Mouse (Mus musculus) brain, embryonic 14.5 days (tissue): ENCODE data around the gene Zscan10. TPM values are rescaled to one million over a fixed set of nuclear protein-coding genes. Genes with fewer than 3 reads are reported as not detected.

ENCODE experiments used
- DNase-seq: peaks from one replicate; pipeline ENCODE4 v3.0.0-alpha.2; 2011; ENCODE audit warnings: low read depth
- CTCF ChIP-seq: fragments of 200-500 bp; IDR thresholded peaks from 2 replicates; pipeline ENCODE4 v1.5.1; 2012; ENCODE audit warnings: inconsistent platforms, mild to moderate bottlenecking, moderate library complexity, borderline replicate concordance; ENCODE audit not compliant: insufficient read depth, insufficient read length; ENCODE audit errors: extremely low read depth
- POLR2A ChIP-seq: fragments of 200-500 bp; IDR thresholded peaks from 2 replicates; pipeline ENCODE4 v1.6.1; 2012; ENCODE audit warnings: mild to moderate bottlenecking, inconsistent platforms, borderline replicate concordance; ENCODE audit not compliant: poor library complexity, insufficient read depth, insufficient read length, severe bottlenecking; ENCODE audit errors: extremely low read depth
- polyA plus RNA-seq: library from polyadenylated mRNA; depleted of rRNA; stranded (reverse); fragments of >200 nt; gene quantifications from 2 replicates; pipeline ENCODE4 v1.2.3, GENCODE M21; 2012; rRNA removed

Gene Zscan10
- polyA plus RNA-seq: 0.05 and 0.22 TPM in 2 replicates

DNA sequence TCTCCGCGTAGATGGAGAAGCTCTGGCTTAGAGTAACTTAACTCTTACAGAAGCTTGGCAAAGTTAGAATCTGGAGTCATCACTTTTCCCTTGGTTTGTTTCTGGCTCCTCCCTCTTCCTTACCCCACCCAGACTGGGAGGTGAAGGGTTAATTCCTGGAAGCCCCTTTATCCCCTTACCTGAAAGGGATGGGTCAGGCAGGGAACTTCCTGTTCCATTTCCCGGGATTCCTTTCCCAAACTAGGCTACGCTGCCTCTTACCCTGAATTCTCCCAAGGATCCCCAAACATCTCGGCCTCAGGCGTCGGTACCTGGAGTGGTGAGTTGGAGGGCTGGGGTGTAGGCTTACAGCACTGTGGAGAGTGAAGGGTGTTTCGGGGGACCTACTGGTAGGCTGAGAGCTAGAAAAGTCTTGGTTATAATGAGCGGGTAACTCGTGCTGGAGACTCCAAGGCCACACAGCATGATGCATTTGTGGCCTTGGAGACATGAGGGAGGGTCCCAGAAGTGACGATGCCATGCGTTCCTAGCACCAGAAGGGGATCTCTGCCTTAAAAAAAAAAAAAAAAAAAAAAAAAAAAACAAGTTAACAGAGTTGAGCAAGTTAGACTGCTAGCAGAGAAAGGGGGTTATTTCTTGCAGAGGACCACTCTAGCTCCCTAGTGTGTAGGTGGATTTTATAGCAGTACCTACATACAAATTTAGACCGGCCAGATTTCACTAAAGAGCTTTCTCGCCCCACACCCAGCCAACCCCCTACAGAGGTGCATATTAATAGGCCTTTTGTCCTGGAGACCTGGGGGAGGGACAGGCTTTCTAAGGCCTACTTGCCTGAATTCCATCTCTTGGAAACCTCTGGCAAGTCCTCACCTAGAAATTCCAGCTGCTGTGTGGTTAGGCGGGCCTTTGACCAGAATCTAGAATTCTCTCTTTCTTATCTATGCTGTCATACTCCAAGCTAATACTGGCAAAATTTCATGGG is at the start of gene Zscan10:
Gene Zscan10, plus strand, starts transcription at position 216 of the 982 bp plus-strand sequence.
- DNase-seq: no peak
- TF ChIP-seq CTCF (no peak), POLR2A (no peak)

DNA sequence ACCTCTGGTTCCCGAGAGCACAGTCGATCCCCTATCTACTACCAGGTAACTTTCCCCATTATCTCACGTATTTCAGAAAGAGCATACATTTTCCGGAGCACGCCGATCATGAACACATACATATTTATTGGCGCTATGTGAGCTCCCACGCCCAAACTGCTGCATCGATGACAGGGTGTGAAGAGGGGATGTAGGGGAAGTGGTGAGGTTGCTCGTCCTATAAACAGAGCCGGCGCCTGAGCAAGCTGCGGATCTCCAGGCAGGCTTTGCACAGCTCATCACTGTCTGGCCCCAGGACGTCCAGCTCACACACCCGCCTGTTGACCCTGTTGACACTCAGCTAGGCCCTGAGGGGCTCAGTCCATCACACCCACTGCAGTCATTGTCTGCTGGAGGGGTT is 49.8 kb upstream of the Zscan10 start:
- TF ChIP-seq POLR2A (no peak), CTCF (no peak)
- no peak for DNase-seq

DNA sequence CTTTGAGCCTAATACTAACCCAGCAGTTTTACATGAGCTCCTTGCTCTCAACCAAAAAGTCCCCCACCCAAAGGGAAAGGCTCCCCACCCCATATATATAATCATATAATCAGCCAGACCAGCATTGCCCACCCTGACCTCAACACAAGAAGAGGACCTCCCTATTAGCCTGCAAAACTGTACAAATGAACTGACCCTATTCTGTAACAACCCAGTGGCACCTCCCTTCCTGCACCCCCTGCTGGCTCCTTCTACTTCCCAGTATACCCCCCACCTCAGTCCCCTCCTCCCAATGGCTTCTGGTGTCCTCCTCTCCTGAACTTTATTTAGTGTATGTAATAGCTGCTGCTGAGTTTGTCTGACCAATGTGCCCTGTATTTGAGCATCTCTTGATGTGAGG is 49.2 kb upstream of the Zscan10 start:
- TF ChIP-seq CTCF (no peak), POLR2A (no peak)
- no peak for DNase-seq

DNA sequence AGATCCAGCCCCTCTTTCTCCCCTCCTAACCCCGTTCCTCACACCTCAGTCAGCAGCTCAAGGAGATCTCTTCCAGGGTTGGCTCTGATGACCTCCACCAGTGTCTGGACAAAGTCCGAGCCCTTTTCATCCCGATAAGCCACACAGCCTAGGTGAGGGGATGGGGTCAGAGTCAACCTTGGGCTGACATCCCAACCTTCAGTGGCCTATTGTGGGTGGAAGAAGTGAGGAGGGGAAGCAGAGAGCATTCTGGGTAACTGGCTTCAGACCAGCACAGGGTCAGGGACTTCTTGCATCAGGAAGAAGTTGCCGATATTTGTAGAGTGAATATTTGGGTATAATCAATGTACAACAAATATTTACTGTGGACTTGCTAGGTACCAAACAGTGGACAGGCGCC is 48.7 kb upstream of the Zscan10 start:
- DNase-seq: no peak
- TF ChIP-seq POLR2A (no peak), CTCF (no peak)

DNA sequence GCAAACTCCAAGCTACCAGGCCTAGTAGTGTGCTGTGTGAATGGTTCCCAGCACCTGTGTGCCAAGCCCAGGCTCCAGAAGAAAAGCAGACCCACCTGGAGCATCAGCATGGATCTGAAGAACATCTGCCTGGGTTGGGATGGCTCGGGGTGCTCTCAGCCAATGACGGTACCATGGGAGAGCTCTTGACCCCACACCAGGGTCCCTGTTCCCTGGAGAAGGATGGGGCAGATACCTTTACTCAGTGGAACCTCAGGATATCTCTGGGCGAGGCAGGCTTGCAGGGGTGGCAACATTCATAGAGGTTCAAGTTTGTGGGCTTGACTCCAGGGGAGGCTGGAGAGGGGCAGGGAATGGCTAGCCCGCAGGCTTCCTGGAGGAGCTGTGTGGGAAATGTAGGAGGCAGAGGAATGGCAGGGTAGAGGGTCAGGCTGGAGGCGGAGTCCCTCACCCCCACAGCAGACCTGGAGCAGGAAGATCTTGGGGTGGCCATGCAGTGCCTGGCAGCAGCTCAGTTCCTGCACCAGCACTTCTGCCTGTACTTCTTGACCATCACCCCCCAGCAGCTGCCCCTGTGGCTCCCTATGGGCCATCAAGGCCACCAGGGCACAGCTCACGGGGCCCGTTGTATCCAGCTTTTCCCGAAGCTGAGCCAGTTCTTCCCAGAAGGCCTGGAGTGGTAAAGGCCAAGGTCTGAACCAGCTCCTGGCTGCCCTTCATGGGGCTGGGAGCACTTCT is 47.6 kb upstream of the Zscan10 start:
- DNase-seq: no peak
- TF ChIP-seq CTCF: no peak
- TF ChIP-seq POLR2A: no peak

DNA sequence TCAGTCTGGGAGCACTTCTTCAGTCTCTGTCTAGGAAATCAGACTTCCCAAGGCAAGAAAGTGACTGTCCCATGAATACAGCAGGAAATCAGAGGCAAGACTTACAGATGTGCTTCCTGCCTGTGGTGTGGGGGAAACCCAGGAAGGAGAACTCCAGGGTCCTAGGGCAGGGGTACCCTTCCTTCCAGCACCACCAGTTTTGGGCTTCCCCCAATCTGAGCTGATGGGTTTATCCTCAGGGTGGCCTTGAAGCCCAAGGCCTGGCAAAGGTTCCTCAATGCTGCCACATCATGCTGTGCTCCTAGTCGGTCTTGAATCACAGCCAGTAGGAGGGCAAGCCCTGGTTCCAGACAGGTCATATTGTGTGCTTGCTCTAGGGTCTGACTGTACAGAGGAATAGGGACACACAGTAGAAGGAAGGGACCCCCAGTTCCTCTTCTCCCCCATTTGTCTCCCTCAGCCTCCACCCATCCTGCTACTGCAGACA is 47.0 kb upstream of the Zscan10 start:
- no peak for TF ChIP-seq CTCF
- no peak for TF ChIP-seq POLR2A
- DNase-seq: no peak

DNA sequence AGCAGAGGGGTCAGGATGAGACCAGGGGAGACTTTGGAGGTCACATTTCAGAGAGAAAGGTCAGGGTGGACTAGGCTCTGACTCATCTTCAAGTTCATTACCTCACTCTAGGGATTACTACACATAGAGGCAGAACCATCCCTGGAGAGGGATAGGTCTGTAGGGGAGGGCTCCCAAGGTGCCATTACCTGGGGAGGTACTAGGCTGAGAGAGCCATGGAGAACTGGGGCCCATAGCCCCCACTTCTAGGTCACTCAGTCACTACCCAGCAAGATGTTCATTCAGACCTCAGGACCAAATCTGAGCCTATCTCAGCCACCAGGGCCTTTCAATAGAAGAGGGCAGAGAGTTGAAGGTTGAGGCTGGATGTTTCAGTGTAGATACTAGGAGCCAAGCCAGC is 46.3 kb upstream of the Zscan10 start:
- DNase-seq: no peak
- TF ChIP-seq POLR2A (no peak), CTCF (no peak)

DNA sequence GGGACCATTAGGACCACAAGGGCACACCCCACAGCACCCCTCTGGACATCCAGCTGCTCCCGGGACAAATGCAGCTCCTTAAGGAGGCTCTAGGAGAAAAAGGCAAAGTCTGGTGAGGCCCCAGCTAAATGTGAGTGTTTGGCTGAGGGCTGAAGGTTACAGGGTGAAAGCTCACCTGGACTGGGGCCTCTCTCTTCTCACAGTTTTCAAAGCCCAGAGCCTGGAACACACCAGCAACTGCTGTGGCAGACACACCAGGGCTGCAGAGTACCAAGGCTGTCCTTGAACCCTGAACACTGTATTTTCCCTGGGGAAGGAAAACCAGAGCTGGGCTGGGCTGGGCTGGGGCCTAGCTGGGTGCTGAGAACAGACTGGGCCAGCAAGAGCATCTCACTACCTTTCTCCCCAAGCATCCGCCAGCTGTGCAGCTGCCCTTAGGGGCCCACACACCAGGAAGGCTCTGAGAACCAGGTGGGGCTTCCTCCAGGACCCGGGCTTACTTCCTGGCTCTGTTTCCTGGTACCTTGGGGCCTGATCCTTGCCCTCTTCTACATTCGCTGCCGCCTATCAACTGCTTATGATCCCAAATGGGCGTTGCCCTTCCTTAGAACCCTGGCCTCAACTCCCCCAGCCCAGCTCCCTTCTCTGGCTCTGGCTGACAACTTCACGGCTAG is 45.3 kb upstream of the Zscan10 start:
- no peak for DNase-seq
- TF ChIP-seq CTCF (no peak), POLR2A (no peak)

DNA sequence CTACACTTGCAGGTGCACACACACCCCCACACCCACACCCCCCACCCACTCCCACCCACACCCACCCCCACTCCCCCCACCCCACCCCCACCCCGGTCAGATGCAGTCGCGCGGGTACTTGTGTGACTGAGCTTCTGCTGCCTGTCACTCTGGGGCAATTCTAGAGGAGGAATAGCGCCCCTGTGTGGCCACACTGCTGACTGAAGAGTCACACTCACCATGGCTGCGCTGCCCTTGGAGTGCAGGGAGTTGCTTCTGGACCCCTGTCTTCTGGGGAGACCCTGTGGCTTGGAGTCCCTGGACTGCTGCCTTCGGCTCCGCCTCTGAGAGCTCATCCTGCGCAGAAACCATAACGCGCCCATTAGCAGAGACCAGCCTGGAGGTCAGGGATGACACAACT is 40.9 kb upstream of the Zscan10 start:
- DNase-seq: no peak
- TF ChIP-seq CTCF (peak; percentile 39; the same call in 1 of the 2 replicates), POLR2A (no peak)

DNA sequence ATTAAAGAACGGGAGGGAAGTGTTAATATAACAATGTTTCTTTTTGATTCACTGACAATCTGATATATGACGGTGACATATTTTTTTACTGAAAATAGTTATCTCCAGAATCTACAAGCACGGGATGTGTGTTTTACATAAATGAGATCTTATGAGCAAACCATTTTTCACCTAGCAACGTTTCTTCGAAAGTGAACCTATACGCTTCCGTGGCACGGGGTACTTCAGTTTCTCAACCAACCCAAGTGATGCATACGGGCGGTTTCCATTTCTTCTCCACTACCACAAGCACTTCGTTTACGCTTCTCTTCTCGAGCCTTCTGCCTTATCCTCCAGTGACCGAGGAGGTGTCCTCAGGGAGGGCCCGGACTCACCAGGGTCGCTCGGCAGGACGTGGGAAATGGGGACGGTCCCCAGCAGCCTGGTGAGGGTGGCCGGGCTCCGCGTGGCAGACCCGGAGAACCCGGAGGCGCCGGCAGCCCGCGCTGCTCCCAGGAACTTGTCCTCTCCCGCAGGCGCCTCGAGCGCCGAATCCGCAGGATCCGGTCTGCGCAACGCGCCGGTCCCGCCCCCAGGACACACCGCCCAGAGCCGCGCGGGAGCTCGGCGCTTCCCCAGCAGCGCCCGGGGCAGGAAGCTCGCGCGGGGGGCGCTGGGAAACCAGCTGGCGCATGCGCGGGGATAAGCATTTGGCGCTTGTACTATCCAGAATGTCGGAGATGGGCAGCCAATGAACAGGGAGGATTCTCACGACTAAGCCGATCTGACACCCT is 36.9 kb upstream of the Zscan10 start, which contains the start of gene Zfp213:
Gene Zfp213, minus strand, starts transcription at position 644 of the 773 bp plus-strand sequence.
- peak; percentile 99 for DNase-seq
- TF ChIP-seq POLR2A (peak; percentile 97), CTCF (no peak)
